Mouse (Mus musculus) mouse trophoblast stem cell (cell line): Measurements from ENCODE around the gene Tent4a.

Experiments used
- in situ Hi-C, 2 experiments: fragments of 300-500 bp; cut with MseI, MboI; formaldehyde crosslinking; loops; 2 replicates in 1 of 2; 3 replicates in 1 of 2; pipeline ENCODE4 v1.15.1; 2025

The Tent4a gene

DNA sequence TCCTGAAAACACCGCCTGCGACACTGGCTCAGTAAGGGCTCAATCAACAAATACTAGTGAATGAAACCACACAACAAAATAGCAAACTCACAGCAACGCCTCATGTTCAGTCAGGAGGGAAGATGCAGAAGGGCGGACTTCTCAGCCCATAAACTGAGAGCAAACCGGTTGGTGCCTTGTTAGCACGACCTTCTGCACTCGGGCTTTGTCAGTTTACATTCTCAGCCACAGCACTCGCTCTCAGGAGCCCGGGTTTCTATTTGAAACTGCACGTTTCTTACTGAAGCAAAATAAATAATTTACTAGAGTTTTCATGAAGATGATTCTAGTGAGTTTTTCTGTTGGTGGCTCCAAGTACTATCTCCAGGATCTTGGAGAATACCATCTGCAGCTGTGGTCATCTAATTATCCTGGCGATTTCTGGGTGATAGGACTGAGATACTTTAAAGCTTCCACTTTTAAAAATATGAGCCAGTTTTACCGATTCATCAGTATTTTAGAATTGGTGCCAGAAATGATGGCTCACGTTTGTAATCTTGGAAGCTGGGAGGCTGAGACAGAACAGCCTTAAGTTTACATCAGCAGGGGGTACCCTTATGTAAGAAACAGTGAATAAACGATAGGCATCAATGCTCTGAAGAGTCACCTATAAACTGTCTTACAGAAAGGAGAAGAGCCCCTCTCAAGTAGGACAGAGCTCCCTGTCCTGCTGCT is 10.8 kb downstream of the Tent4a start:
- in situ Hi-C loops = no loop called here

GRCm38 (mm10) chr13:69522161-69522791 is 12.1 kb downstream of the Tent4a start:
- in situ Hi-C loops = no loop called here

DNA sequence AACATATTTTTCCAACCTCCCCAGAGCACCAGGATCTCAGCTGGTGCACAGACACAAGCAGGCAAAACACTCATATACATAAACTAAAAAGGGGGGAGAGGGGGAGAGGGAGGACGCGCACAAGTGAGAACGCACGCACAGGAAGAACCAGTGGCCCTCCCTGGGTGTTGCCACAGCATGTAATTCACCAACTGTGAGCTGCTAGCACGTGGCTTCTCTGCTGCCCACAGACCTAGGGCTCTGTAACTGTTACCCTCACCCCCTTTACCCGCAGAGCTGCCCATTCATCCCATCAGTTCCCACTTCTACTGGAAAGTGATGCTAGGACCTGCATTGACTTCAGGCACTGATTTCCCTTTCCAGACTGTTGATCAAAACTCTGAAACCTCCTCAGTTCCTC is 15.3 kb downstream of the Tent4a start:
- in situ Hi-C loops = no loop called here

DNA sequence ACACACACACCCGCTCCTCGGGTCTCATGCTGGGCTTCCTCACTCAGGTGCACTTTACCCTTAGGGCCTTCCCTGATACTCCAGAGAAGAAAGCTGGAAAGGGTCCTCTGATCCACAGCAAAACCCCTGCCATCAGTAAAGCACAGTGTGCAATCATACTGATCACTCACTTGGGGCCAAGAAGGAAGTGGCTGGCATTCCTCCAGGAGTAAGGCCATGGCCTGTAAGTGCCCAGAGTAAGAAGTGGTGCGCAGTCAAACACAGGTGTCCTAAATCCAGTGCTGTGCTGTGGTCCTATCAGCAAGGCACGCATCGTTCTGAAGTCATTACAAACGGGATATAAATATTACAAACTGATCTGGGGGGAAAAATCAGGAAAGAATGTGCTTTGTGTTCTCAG is 17.0 kb downstream of the Tent4a start:
- in situ Hi-C loops = no loop called here

DNA sequence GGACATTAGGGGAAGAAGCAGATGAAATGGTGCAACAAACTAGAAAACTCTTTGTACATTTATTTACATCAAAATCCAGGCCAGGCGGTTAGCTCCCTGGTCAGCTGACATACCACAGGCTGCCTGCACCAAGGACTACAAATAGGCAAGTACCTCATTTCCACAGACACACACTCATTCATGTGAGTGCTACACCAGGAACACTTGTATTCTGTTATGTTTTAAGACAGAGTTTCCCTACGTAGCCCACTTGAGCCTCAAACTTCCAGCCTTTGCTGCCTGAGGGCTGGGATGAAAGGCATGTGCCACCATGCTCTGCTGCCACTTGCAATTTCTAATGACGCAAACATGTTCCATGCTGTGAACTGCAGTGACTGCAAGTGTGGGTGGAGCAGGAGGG is 19.3 kb downstream of the Tent4a start:
- in situ Hi-C loops = no loop called here

DNA sequence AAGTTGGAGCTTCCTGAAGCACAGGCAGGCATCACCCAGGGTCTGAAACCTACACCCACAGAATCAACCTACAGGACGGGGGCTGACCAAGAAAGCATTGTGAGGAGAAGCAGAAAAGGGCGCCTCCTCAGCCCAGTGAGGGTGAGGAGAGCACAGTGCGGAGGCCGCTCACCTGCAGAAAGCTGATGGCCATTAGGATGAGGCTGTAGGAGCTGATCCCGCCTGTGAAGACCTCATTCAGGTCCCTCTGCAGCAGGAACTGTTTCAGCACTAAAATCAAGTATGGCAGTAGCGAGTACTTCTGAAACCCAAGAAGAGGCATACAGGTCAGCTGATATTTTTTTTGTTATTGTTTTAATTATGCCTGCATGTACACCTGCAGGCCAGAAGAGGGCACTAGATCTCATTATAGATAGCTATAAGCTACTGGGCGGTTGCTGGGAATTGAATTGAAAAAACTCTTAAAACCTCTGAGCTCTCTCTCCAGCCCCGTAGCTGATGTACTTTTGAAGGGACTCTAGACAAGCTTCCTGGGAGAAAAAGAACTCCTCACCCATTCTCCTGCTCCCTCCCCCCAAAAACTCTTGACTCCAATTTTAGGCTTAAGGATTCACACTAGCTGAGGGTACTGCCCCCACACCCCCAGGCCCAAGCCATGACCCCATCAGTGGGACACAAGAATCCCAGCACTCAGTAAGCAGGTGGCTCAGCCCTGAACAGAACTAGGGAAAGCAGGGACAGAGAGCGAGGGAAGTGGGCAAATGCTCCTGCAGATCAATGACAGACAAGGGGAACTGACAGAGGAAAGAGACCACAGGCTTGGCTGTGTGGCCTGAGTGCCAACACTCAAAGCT is 24.8 kb downstream of the Tent4a start:
- in situ Hi-C loops = no loop called here

DNA sequence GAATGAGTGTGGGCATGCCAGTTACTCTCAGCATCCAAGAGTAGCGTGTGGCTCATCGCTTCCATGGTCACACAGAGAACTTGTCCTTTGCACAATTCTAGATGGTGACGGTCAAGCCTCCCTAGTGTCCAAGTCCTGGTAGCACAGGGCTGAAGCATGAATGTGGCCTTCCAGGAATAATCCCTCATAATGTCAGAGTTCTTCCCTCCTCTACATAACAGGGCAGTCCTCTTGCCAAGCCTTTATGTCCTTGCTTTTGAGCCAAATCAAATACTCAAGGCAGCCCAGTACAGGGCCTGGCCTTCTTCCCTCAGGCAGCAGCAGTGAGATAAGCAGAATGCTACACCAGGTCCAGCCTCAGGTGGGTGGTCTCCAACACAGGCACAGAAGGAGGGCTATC is 26.8 kb downstream of the Tent4a start:
- in situ Hi-C loops = no loop called here

- in situ Hi-C loops = no loop called here
Observed at GRCm38 (mm10) chr13:69506341-69507086, 27.9 kb downstream of the Tent4a start.

DNA sequence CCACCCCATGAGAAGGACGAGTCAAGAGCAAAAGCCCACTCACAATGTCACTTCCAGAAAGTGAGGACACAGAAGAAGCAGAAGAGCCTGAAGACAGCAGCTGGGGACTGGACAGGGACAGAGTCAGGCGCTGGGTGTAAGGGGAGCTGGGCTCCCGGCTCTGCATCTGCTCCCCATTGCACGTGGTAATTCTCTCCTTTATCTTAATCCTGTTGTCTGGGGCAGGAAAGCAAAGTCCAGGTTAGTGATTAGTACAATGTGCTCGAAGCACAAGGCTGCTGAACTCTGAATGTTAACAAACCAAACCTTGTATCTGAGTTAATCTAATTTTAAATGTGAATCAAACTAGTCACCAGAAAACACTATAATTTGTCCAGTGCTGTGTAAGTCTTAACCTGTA is 31.6 kb downstream of the Tent4a start:
- in situ Hi-C loops = no loop called here

- in situ Hi-C loops = no loop called here
Observed at GRCm38 (mm10) chr13:69502157-69502750, 32.2 kb downstream of the Tent4a start.

DNA sequence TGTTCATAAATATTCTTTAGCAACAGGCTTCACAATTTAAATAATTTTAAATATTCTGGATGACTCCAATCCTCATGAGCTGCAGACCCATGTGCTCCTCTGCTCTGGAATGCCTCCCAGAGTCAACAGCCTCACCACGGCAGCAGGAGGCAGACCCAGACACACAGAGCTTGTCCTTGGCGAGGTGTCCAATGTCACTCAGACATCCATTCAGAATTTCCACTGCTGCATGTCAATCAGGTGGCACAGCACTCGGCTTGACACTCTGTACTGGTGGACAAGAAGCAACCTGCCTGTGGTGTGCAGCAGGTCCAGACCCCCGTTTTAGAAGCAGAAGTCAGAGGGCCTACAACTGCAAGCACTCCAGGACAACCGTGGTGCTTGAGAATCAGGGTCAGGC is 36.1 kb downstream of the Tent4a start:
- in situ Hi-C loops = no loop called here

DNA sequence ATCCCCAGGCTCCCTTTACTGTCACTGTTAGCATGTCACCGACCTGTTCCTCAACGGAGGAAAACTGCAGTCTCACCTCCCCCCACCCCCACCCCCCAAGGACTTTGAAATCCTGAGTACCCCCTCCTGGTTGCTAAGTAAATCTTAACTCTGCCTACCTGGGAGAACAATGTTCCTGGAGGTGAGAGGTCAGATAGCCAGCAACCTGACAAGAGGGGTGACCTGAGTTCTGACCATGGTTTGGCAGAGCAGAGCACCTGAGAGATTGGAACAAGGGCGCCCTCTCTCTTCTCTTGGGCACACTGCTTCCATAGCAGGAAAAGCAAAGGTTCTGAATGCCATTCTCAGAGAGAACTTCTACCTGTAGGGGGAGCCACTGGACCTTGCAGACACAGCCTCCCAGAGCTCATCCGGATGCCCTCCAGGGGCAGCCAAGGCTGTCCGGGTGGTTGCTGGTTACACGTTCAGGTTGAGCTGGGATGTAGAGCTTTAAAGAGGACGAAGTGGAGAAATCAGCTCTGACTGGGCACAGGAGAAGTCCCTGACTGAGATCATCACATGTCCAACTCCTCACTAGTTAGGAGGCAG is 41.4 kb downstream of the Tent4a start:
- in situ Hi-C loops = no loop called here

- in situ Hi-C loops = no loop called here
Observed at GRCm38 (mm10) chr13:69489777-69490176, 44.6 kb downstream of the Tent4a start.

- in situ Hi-C loops = no loop called here
Observed at GRCm38 (mm10) chr13:69488565-69489255, 45.7 kb downstream of the Tent4a start.

- in situ Hi-C loops = no loop called here
Observed at GRCm38 (mm10) chr13:69487611-69488275, 46.7 kb downstream of the Tent4a start.

DNA sequence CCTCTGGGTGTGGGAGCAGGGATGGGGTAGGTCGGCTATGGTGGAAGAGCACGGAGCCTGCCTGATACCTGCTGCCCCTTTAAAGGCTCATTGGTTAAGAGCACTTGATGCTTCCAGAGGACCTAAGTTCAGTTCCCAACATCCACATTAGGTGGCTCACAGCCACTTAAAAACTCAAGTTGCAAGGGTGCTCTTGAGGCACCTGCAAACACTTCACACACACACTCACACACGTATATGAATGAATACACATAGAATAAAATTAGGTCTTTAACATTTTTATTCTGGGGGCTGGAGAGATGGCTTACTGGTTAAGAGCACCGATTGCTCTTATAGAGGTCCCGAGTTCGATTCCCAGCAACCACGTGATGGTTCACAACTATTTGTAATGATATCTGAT is 47.3 kb downstream of the Tent4a start:
- in situ Hi-C loops = no loop called here

- in situ Hi-C loops = no loop called here
Observed at GRCm38 (mm10) chr13:69485833-69486232, 48.6 kb downstream of the Tent4a start.

- in situ Hi-C loops = no loop called here
Observed at GRCm38 (mm10) chr13:69485326-69485725, 49.1 kb downstream of the Tent4a start.

DNA sequence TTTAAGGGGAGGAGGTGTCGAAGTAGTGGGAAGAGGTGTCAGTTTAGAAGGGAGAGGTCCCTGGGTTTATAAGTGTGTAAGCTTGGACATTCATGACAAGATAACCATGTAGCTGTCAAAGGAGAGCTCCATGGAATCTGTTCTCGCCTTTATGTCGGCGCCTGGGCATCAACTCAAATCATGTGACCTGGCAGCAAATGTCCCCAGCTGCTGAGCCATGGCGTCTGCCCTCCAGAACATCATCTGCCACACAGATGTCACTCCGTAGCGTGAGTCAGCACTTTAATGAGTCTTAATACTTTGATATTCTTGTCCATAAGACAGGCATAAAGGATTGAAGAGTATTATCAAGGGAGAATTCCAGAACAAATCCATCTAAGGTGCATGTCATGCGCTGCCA is 51.7 kb downstream of the Tent4a start:
- in situ Hi-C loops = no loop called here
